ENCODE assay signal across 10 mouse cellular contexts in the genomic region with DNA sequence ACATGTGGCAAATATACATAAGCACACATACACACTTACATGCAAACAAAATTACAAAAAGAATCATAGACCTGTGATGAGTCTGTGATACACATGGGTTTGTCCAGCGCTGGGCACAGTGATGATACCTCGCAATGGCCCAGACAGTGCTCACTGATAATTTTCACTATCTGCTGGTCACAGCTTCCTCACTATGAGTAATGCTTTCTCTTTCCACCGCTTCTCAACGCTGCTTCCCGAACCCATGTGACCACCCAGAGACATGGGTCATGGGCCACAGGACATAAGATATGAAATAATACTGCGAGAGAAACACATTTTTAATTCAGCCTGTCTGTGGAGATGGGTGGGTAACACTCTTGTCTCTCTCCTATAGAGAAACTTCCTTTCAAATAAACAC.
DNase-seq lines count a peak whose midpoint lies in the region; ATAC-seq and TF ChIP-seq lines count a peak whose summit lies in the region.
"Had no signal": no experiment of that assay in that cellular context is flagged by ENCODE, and none has a peak within 500 bp of the region (broad histone marks: within the 10 kb centered on the region; RNA-seq: fewer than 3 reads in every experiment).

No protein-coding gene starts in this region.

- no peak overlapping the region for H3K4me3 ChIP-seq in heart, embryonic 16.5 days (ENCODE audit: low read length)
- H3K4me3 ChIP-seq in G1E (ENCODE audit: low read depth, low read length) = peak overlapping the region; percentile 56
- H3K4me3 ChIP-seq in liver, embryonic 16.5 days (ENCODE audit: low read depth, low read length) = peak overlapping the region; percentile 43
- H3K4me3 ChIP-seq: midbrain, embryonic 13.5 days had no signal

- no peaks in the 10 kb centered on the region for H3K9me3 ChIP-seq in heart, embryonic 16.5 days (replicated peaks; ENCODE audit: control insufficient read depth, low read length)
- no peaks in the 10 kb centered on the region for H3K9me3 ChIP-seq in G1E (replicated peaks)
- no peaks in the 10 kb centered on the region for H3K9me3 ChIP-seq in liver, embryonic 16.5 days (replicated peaks; ENCODE audit: control insufficient read depth, low read length)
- H3K9me3 ChIP-seq: midbrain, embryonic 13.5 days had no signal

- WGBS in heart, embryonic 16.5 days = 53% methylated on average over 6 of the region's 6 CpGs
- WGBS in liver, embryonic 16.5 days (ENCODE audit: insufficient replicate concordance) = 13% methylated on average over 6 of the region's 6 CpGs

- no peaks in the 10 kb centered on the region for H3K36me3 ChIP-seq in heart, embryonic 16.5 days (ENCODE audit: control insufficient read depth, insufficient read depth)
- peaks cover 14% of the 10 kb centered on the region for H3K36me3 ChIP-seq in G1E (replicated peaks)
- no peaks in the 10 kb centered on the region for H3K36me3 ChIP-seq in liver, embryonic 16.5 days (ENCODE audit: control insufficient read depth, insufficient read depth)
- H3K36me3 ChIP-seq: midbrain, embryonic 13.5 days had no signal

- H3K4me2 ChIP-seq in heart, embryonic 16.5 days (ENCODE audit: low read depth, low read length) = no peak overlapping the region; the same call in none of the 2 replicates
- H3K4me2 ChIP-seq in liver, embryonic 16.5 days (ENCODE audit: low read depth, low read length) = peak overlapping the region; percentile 63
- H3K4me2 ChIP-seq: midbrain, embryonic 13.5 days had no signal

- TF ChIP-seq CTCF in G1E (IDR thresholded peaks at IDR 0.05; ENCODE audit: low read depth, low read length) = no peak

- no peak for DNase-seq in heart, adult 8-10 months (ENCODE audit: low spot score)
- DNase-seq in G1E (ENCODE audit: low spot score) = no peak
- DNase-seq in adrenal gland, adult 18-20 months (ENCODE audit: low spot score in 2 of 2) = no peak
- DNase-seq in thymus, postnatal 4 days = no peak
- DNase-seq: adrenal gland, postnatal 36 days had no signal

- no peak for ATAC-seq in heart, embryonic 16.5 days (replicated peaks; ENCODE audit: extremely low read depth, insufficient read depth, low FRiP score)
- ATAC-seq in G1E (ENCODE audit: extremely low read depth, insufficient number of reproducible peaks, low FRiP score, poor library complexity, severe bottlenecking) = peak; percentile 75
- ATAC-seq in common myeloid progenitor, adult 5-6 weeks (replicated peaks; ENCODE audit: low read depth, poor library complexity, severe bottlenecking) = peak; percentile 39
- peak; percentile 91 for ATAC-seq in liver, embryonic 16.5 days (ENCODE audit: low read depth)
- ATAC-seq in monocyte, adult 5-6 weeks (replicated peaks; ENCODE audit: insufficient number of reproducible peaks, low FRiP score, low TSS enrichment, poor library complexity, severe bottlenecking) = no peak
- ATAC-seq: midbrain, embryonic 13.5 days had no signal

- peak overlapping the region; percentile 75 for H3K27ac ChIP-seq in heart, embryonic 16.5 days (ENCODE audit: low read length)
- H3K27ac ChIP-seq in liver, embryonic 16.5 days (ENCODE audit: low read length) = peak overlapping the region; percentile 99
- H3K27ac ChIP-seq: midbrain, embryonic 13.5 days had no signal

- H3K27me3 ChIP-seq in heart, embryonic 16.5 days (ENCODE audit: control insufficient read depth, insufficient read depth, low read length) = no peaks in the 10 kb centered on the region
- no peaks in the 10 kb centered on the region for H3K27me3 ChIP-seq in G1E (ENCODE audit: insufficient read depth, low read length)
- no peaks in the 10 kb centered on the region for H3K27me3 ChIP-seq in liver, embryonic 16.5 days (ENCODE audit: control insufficient read depth, insufficient read depth, low read depth, low read length)
- H3K27me3 ChIP-seq: midbrain, embryonic 13.5 days had no signal

- H3K4me1 ChIP-seq in heart, embryonic 16.5 days (ENCODE audit: control insufficient read depth, insufficient read depth, low read length) = peaks cover 12% of the 10 kb centered on the region
- peaks cover 85% of the 10 kb centered on the region for H3K4me1 ChIP-seq in G1E (ENCODE audit: insufficient read depth, low read depth, low read length)
- H3K4me1 ChIP-seq in liver, embryonic 16.5 days (ENCODE audit: control insufficient read depth, low read depth, low read length) = peaks cover 82% of the 10 kb centered on the region

- no peak overlapping the region for H3K9ac ChIP-seq in heart, embryonic 16.5 days (ENCODE audit: low read length)
- peak overlapping the region; percentile 57 for H3K9ac ChIP-seq in liver, embryonic 16.5 days (ENCODE audit: low read depth, low read length)
- H3K9ac ChIP-seq: midbrain, embryonic 13.5 days had no signal

Comparison
In these comparisons a context has a peak if more than half of its experiments do, and no peak if none do; other contexts are left out.
1. ATAC-seq: peak in G1E (single experiment), common myeloid progenitor, adult 5-6 weeks (single experiment) and liver, embryonic 16.5 days (single experiment); none in heart, embryonic 16.5 days (single experiment) and monocyte, adult 5-6 weeks (single experiment).